Mouse (Mus musculus) G1E (cell line): Measurements from ENCODE around the gene Tbc1d30.

Experiments used
- CTCF ChIP-seq: IDR thresholded peaks from 2 replicates; pipeline ENCODE4 v1.5.1; 2012; ENCODE audit warnings: low read depth, low read length, inconsistent platforms, mixed read lengths
- GATA1 ChIP-seq: IDR thresholded peaks from 2 replicates; pipeline ENCODE4 v1.6.1; 2012; ENCODE audit warnings: borderline replicate concordance, low read length, inconsistent platforms, mixed read lengths
- GATA2 ChIP-seq: IDR thresholded peaks from 2 replicates; pipeline ENCODE4 v1.6.1; 2012; ENCODE audit warnings: low read depth, low read length, inconsistent platforms, borderline replicate concordance
- TAL1 ChIP-seq: conservative IDR thresholded peaks from 2 replicates; pipeline ENCODE4 v1.6.1; 2012; ENCODE audit warnings: low read depth, low read length, inconsistent platforms, mixed read lengths

DNA sequence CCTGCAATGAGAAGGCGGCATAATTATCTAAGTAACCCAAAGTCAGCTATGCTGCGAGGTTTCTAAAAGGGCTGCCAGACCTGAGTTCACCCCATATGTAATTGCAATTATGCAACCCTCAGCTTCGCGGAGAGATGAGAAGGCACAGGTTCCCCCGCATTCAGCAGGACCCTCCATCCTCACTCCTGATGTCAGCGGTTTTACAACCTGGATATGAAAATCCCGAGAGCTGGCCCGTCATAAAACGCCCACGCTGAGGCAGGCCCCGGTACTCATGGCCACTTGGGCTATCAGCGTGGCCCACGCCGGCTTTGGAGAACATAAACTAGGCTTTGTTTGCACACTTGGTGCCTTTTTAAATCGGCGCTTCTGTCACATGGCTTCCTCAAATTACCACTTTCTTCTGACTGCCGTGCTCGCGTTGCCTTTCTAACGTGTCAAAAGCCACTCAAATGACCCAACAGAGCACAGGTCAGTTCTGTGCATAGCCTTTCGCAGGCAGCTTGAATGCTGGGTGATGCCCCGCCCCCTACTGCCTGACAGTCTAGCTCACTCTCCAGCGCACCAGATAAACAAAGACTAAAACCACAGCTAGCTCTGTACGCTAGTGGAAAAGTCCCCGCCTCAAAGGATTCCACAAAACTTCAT is 53.9 kb downstream of the Tbc1d30 start:
- TF ChIP-seq CTCF (no peak), GATA1 (no peak), TAL1 (no peak), GATA2 (no peak)
